Mouse (Mus musculus): Measurements from ENCODE around the gene Tst.

DNA sequence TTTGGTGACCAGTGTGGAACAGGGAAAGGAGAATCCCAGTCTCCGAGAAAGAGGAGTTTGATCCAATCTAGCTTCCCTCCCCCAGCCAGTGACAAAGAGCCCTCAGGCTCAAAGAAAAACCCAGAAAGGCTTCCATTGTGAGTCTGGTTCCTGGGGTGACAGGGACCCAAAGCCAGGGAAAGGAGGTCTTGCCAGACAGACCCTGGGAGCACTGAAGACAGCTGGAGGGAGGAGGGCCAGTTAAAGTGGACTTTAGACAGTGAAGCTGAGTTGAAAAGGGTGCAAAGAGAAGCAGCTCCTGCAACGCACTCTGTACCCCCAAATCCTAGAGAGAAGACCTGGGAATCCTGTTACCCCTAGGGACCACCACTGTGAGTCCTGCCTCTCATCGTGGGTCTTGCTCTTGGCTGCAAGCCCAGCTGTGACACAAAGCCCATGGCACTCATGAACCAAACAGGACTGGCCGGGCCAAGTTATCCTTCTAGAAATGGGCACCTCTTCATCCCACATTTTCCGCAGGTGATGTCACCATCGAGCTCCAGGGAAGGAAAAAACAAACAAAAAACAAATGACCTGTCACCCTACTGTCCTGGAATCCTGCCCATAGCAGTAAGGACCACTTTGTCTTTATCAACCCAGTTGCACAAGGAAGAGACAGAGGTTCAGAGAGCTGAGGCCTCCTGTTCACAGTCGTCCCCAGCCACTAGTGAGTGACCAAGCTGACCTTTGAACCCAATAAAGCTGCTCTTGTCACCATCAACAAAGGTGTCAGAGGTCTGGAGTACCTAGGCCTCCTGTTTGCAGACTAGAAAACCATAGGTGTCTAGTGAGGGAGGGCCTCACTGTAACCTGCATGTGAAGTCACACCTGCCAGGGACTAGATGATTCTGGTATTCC lies 21.2 kb downstream of the Tst start:
- TF ChIP-seq GATA1 (IDR thresholded peaks at IDR 0.05; ENCODE audit: low read length) (no peak), TAL1 (IDR thresholded peaks at IDR 0.05; ENCODE audit: low read length) (no peak)

All from erythroblast, embryonic 14.5 days (primary cell).